Mouse (Mus musculus) adrenal gland, postnatal 25 days (tissue): ENCODE results near the gene Guk1. TPM values are rescaled to one million over a fixed set of nuclear protein-coding genes. Genes with fewer than 3 reads are reported as not detected.
"Not testable (repeated sequence)": the region's sequence is repeated elsewhere in the genome, so short reads cannot be mapped to it uniquely, and the experiment has no call there.

Experiments used
- DNase-seq: peaks from one replicate; pipeline ENCODE4 v3.0.0; 2021; ENCODE audit warnings: mixed read lengths
- long read RNA-seq: library from polyadenylated mRNA; stranded (forward); transcript quantifications from one replicate; pipeline ENCODE4 v2.0.0, GENCODE M21; 2021
- total RNA-seq: library from RNA; stranded (reverse); gene quantifications from 2 replicates; pipeline ENCODE4 v1.2.3, GENCODE M21; 2021

The Guk1 gene
- total RNA-seq = 49.2 and 54.6 TPM in 2 replicates
- long read RNA-seq, transcript Guk1-204 (8 exons, 1,078 nt) = major isoform, 54 of 64 reads
- long read RNA-seq, partial matches to known transcripts = 1 of 64 reads
- long read RNA-seq, other reads (novel, unspliced or antisense) = 9 of 64 reads

DNA sequence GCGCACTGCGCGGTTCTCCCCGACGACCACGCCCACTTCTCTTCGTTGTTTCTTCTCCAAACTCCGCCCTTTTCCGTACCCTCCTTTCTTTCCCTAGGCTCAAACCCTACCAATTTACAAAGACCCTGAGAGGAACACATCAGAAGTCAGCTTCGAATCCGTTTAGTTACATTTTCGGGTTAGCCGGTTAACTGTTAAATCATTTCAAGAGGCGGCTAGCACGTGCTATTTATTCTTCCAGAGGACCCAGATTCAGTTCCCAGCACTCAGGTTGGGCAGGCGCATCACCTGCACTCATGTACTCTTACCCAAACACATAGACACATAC is at the start of gene Guk1:
TSS of gene Guk1 (minus strand) at position 154 of the 328 bp plus-strand sequence.
- no peak for DNase-seq

GRCm38 (mm10) chr11:59239796-59240195 is 47.8 kb upstream of the Guk1 start:
- no peak for DNase-seq

- no peak for DNase-seq
These were observed 47.4 kb upstream of the Guk1 start for GRCm38 (mm10) chr11:59239428-59239785.

DNA sequence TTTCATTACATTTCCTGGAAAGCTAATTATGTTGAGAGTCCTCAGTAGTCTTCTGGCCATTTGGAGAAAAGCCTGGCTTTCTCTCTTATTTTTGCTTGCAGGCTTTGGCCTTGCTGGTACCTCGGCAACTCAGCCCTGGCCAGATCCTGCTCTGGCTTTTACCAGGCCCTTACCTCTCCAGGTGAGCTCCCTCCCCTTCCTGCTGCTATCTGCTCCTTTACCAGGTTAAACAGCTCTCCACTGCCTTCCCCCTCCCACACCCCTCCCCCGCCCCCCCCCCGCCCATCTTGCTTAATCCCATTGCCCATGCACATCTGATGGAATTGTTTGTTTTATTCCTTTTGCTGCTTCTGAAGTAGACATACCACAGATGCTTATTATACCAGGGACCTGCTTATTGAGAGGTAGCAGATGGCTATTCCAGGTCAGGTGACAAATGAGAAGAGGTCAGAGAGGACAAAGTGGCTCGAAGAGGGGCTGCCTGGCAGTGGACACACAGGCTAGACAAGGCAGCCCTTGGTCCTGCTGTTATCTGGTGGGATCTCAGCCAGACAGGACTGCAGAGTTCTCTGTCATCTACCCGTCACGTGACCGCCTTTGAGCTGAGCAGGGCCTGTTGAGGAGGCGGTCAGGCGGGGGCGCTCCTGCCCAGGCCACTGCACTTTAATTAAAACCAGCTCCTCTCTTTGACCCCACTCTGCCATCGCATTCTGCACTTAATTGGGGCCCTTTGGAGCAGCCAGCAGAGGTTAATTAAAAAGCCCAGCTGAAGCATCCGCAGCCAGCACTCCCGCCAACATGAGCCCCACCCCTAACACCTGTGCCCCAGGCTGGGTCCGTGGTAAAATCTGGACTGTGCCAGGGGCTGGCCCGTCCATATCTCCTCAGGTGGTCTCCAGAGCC is 46.8 kb upstream of the Guk1 start:
- peak; percentile 77 for DNase-seq

- DNase-seq = no peak
These were observed 40.8 kb upstream of the Guk1 start for GRCm38 (mm10) chr11:59232797-59233196.

DNA sequence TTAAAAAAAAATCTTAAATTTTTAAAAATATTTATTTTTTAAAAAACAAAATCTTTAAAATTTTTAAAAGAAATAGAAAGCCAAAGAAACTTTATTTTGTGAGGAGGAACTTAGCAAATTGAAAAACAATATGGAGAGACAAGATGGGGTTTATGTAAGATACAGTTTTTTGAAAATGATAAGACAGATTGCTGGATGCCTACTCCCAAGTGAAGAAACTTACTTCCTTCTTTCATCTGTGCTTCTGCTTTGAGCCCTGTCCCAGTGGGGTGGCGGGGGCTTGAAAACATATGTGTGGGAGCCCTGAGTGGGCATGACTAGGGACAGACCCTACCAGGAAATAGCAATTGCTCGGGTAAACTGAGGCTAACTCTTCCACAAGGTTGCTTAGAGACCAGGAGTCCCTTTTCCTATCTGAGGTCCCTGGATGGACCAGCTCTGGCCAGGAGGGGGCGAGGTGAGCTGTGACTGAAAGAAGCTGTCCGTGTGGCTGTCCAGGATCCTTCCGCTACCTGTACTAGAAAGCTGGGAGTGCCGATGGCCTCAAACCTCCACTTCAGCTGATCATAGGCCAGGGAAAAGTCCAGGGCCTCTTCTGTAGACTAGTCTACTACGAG is 38.2 kb upstream of the Guk1 start:
- peak; percentile 75 for DNase-seq

GRCm38 (mm10) chr11:59228122-59228953 is 36.3 kb upstream of the Guk1 start, which contains the start of gene Arf1:
Arf1 (minus strand) TSS chr11:59228270.
- DNase-seq = peak; percentile 98

DNA sequence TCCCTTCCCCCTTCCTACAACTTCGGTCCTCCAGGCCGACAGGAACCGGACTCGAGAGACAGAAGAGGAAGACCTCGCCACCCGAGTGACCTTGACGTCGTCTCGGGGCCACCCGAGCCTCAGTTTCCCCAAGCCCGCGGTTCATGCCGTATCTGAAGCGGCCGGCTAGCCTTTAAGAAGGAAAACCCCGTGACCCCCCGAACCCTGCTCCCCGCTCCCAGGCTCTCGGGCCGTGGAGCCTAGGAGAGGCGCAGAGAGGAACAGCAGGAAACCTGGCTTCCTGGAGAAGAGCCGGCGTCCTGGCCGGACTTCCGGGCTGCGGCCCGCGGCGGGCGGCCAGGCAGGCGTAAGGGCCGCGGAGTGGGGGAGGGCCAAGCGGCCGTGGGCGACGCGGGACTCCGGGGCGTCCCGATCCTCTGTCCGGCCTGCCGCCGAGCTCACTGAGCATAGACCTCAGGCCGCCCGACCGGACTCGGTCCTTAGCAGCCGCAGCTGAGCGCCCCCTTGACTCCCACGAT is 35.7 kb upstream of the Guk1 start:
- DNase-seq = no peak

- no peak for DNase-seq
These were observed 35.0 kb upstream of the Guk1 start for GRCm38 (mm10) chr11:59226787-59227603.

DNA sequence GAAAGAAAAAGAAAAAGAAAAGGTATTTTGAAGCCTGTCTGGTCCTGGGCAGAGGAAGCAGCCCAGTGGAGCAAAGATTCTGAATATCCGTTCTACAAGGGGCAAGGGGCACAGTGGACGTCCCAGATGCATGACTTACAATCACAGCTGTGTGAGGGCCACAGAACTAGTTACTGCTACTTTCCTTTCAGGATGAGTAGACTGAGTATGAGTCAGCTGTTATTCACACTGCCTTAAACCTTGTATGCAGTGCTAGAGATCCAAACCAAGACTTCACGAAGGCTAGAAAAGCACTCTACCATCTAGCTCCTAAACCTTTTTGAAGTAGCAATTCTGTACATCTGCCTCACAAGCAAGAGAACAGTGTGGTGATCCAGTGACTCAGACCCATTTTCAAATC is 34.2 kb upstream of the Guk1 start:
- DNase-seq = no peak

DNA sequence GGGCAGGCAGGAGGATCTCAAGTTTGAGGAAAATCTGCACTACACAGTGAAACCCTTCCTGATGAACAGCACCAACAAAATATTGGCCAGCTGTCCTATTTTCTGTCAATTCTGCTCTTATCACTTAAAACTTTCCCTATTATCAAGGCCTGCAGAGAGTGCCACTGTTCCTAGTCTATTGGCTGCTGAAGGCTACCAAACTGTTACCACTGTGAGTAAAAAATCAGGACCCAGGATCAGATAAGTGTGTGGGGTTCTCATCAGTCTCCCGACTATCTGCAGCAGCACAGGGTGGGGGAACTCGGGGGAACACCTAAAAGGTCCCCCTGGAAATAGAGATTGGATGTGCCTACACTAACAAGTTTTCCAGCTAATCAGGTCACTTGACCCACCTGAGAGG is 33.2 kb upstream of the Guk1 start:
- DNase-seq = no peak

DNA sequence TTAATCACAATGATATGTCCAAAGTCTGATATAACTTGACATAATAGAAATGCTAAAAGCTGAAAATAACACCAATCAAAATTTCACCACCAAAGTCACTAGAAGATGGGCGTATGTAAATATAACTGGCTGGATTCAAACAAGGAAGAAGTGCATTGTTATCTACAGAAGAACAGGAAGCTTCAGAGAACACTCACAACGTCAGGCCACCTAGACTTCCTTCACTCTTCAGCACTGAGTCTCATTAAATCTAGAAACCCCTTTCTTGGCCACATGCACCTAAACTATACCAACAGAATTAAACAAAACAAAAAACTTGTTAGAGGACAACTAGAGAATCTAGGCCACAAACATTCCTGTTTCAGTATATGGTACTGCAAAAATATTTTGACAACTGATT is 32.5 kb upstream of the Guk1 start:
- no peak for DNase-seq

DNA sequence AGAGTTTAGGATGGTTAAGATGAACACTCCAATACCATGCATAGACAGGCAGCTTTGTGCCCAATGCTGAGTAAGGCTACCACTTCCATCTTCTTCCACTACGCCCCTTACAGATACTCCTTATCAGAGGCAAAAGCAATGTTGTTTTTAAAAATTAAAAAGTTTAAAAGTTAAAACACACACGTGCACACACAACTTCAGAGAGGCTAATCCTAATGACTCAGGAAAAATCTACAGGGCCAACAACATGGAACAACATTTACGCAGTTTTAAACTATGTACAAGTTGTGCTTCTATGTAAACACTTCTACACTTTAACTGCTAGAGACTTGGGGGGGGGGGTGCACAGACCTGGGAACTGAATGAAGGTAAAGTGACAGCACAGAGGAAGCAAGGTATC is 32.0 kb upstream of the Guk1 start:
- DNase-seq = no peak

- DNase-seq = no peak
These were observed 30.3 kb upstream of the Guk1 start for GRCm38 (mm10) chr11:59222306-59222705.

- DNase-seq = no peak
These were observed 29.6 kb upstream of the Guk1 start for GRCm38 (mm10) chr11:59221604-59222003.

DNA sequence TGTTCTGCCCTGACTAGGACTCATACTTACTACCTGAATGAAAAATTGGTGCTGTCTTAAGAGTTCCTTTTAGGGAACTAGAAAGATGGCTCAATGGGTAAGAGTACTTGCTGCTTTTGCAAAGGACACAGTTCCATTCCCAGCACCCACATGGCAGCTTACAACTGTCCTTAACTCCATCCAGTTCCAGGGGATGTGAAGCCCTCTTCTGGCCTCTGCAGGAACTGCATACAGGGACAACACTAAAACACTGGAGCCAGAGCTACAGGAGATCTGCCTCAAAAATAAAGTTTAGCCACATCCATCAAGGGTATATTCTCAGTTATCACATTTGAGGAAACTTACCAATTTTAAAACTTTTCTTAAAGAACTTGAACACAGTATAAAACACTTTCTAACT is 27.1 kb upstream of the Guk1 start:
- DNase-seq = no peak

- DNase-seq = no peak
These were observed 26.5 kb upstream of the Guk1 start for GRCm38 (mm10) chr11:59218389-59218998.

GRCm38 (mm10) chr11:59216955-59217354 is 24.9 kb upstream of the Guk1 start:
- DNase-seq = no peak

DNA sequence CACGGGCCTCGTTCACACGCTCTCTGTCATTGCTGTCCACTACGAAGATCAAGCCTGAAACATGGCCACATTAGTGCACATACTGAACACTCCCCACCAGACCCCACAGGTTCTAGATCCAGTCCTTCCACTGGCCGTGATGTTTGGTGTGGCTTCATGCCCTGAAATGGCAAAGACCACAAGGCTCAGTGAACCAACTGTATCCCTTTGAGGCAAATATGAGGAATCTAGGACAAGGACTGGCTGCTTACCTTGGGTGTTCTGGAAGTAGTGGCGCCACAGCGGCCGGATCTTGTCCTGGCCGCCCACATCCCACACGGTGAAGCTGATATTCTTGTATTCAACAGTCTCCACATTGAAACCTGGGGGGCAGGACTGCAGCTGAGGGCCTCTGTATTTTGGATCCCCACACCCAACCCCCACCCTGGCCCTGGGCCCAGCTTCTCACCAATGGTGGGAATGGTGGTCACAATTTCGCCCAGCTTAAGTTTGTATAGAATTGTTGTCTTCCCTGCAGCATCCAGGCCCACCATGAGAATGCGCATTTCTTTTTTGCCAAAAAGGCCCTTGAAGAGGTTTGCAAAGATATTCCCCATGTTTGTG is 21.0 kb upstream of the Guk1 start:
- no peak for DNase-seq

- DNase-seq = not testable (repeated sequence)
These were observed 20.3 kb upstream of the Guk1 start for GRCm38 (mm10) chr11:59212320-59212719.

DNA sequence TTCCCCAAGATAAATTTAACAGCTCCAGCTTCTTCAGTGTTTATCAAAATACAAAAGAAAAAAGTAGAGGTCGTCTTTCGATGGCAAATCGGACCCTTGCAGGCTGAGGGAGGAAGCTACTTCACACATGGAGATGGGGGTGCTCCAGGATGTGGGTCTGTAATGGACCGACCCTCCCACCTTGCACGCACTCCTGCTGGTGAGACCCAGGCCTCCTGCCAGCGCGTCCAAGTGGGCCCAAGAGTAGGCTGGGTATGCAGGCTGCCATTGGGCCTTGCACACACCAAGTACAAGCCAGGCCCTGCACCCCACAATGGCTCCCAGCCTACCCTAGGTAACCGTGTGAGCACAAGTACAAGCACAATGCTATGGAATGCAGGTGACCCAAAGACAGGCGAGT is 19.5 kb upstream of the Guk1 start:
- not testable (repeated sequence) for DNase-seq
